Mouse (Mus musculus): ENCODE results near the gene Lat. TPM values are rescaled to one million over a fixed set of nuclear protein-coding genes. Genes with fewer than 3 reads are reported as not detected.
A peak's percentile ranks its signal among the peaks of the same experiment; 100 is the strongest.
"Not testable (repeated sequence)": the region's sequence is repeated elsewhere in the genome, so short reads cannot be mapped to it uniquely, and the experiment has no call there.

Gene Lat
- polyA plus RNA-seq (2011; ENCODE audit: insufficient read depth, insufficient read length, low replicate concordance, missing spikeins) = 55.3 and 74.0 TPM in 2 replicates

DNA sequence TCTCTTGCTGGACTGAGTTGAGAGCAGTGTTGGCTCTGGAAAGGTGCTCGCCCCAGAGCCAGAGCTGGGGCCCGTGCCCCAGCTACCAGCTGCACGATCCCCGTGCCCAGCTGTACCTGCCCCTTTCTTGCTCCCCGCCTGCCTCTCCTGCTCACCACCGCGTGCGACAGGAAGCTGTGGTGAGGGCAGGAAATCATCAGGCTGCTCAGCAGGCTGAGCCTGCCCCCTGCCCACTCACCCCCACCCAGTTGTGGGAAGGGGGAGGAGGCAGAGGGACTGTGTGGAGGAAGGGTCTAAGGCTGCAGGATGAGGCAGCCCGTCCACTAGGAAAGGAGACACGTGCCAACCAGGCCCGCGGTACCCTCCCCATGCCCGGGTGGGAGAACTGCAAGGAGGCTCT is at the start of gene Lat:
TSS of gene Lat (minus strand) at position 178 of the 400 bp plus-strand sequence.
- 4% methylated on average over 13 of the region's 13 CpGs for WGBS
- no peak for TF ChIP-seq CTCF (IDR thresholded peaks at IDR 0.05; ENCODE audit: control insufficient read depth, insufficient read depth, low read length)
- TF ChIP-seq POLR2A (IDR thresholded peaks at IDR 0.05; ENCODE audit: borderline replicate concordance, control insufficient read depth, low read depth, low read length) = no peak
- Histone ChIP-seq H3K4me3 (replicated peaks; ENCODE audit: control insufficient read depth, low read depth, low read length) (peak within 1 kb of the TSS; percentile 6), H3K27ac (ENCODE audit: control insufficient read depth, insufficient read depth, low read depth, low read length, poor library complexity) (peak within 1 kb of the TSS; percentile 22), H3K4me1 (ENCODE audit: control insufficient read depth, insufficient read depth, low read length) (peaks cover 1% of the 10 kb centered on the region)

DNA sequence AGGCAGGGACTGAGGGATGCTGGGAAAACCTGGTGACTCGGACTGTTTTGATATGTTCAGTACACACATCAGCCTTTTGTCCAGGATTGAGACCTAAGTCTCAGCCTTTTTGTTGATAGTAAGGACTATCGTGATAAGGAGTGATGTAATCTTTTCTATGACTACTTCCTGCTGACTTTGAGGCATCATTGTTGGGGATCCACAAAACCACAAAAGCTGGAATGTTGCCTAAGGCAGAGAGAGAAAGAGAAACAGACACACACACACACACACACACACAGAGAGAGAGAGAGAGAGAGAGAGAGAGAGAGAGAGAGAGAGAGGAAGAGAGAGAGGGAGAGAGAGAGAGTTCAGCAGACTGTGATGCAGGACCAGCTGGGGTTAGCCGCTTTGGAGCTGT is 49.1 kb upstream of the Lat start:
- 24% methylated on average over 3 of the region's 3 CpGs for WGBS
- H3K4me1 ChIP-seq (ENCODE audit: control insufficient read depth, insufficient read depth, low read length) = peaks cover 3% of the 10 kb centered on the region
- no peak for TF ChIP-seq CTCF (IDR thresholded peaks at IDR 0.05; ENCODE audit: control insufficient read depth, insufficient read depth, low read length)
- no peak for TF ChIP-seq POLR2A (IDR thresholded peaks at IDR 0.05; ENCODE audit: borderline replicate concordance, control insufficient read depth, low read depth, low read length)
- H3K27ac ChIP-seq (ENCODE audit: control insufficient read depth, insufficient read depth, low read depth, low read length, poor library complexity) = peak overlapping the region; percentile 91; the same call in 1 of the 2 replicates
- H3K4me3 ChIP-seq (replicated peaks; ENCODE audit: control insufficient read depth, low read depth, low read length) = no peak overlapping the region

DNA sequence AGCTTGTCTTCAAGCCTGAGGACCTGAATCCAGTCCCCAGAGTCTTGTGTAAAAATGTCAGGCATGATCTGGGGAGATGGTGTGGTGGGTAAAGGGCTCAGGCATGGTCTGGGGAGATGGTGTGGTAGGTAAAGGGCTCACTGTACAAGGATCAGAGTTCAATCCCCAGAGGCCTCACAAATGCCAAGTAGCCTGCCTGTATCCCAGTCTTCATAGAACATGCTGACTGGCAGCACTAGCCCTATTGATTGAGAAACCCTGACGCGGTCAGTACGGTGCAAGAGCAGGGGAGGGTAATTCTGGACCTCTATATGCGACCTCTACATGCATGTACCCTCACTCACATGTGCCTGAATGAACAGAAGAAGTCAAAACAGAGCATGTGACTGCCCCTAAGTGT is 48.2 kb upstream of the Lat start:
- Histone ChIP-seq H3K27ac (ENCODE audit: control insufficient read depth, insufficient read depth, low read depth, low read length, poor library complexity) (peak overlapping the region; percentile 91), H3K4me3 (replicated peaks; ENCODE audit: control insufficient read depth, low read depth, low read length) (no peak overlapping the region), H3K4me1 (ENCODE audit: control insufficient read depth, insufficient read depth, low read length) (peaks cover 3% of the 10 kb centered on the region)
- no peak for TF ChIP-seq CTCF (IDR thresholded peaks at IDR 0.05; ENCODE audit: control insufficient read depth, insufficient read depth, low read length)
- TF ChIP-seq POLR2A (IDR thresholded peaks at IDR 0.05; ENCODE audit: borderline replicate concordance, control insufficient read depth, low read depth, low read length) = no peak
- WGBS = 73% methylated on average over 4 of the region's 4 CpGs

DNA sequence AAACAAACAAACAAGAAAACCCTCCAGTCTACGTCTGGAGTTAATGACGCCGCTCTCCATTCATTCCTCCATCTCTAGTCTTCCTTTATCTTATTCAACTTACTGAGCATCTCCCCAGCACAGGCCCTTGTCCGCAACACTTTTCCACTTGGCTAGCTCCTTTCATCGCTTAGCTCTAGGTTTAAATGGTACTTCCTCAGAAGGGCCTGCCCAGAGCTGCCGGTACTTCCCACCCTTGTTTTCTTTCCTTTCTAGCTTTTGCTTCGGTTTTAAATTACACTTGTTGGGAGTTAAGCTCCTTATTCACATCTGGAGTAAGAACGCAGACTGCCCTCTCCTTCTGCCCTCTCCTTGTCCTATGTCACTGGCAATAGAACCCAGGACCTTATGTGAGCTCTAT is 47.7 kb upstream of the Lat start:
- WGBS = 44% methylated on average over 8 of the region's 8 CpGs
- H3K4me3 ChIP-seq (replicated peaks; ENCODE audit: control insufficient read depth, low read depth, low read length) = no peak overlapping the region
- peak overlapping the region; percentile 91; the same call in 1 of the 2 replicates for H3K27ac ChIP-seq (ENCODE audit: control insufficient read depth, insufficient read depth, low read depth, low read length, poor library complexity)
- TF ChIP-seq CTCF (IDR thresholded peaks at IDR 0.05; ENCODE audit: control insufficient read depth, insufficient read depth, low read length) = no peak
- TF ChIP-seq POLR2A (IDR thresholded peaks at IDR 0.05; ENCODE audit: borderline replicate concordance, control insufficient read depth, low read depth, low read length) = no peak
- H3K4me1 ChIP-seq (ENCODE audit: control insufficient read depth, insufficient read depth, low read length) = peaks cover 3% of the 10 kb centered on the region

DNA sequence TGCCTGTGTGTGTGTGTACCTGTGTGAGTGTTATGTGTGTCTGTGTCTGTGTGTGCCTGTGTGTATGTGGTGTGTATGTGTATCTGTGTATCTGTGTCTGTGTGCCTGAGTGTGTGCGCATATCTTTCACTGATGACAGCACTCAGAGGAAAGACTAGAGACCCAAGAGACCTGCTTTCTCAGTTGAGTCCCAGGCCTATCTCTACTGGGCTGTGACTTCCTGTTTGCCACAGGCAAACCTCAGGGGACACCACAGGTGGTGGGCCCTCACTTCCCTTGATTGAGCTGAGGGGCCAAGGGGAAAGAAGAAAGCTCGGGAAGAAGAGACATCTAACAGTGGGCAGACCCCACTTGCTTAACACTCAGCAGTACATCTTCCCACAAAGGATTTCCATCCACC is 47.2 kb upstream of the Lat start:
- H3K4me3 ChIP-seq (replicated peaks; ENCODE audit: control insufficient read depth, low read depth, low read length) = no peak overlapping the region
- H3K27ac ChIP-seq (ENCODE audit: control insufficient read depth, insufficient read depth, low read depth, low read length, poor library complexity) = peak overlapping the region; percentile 91
- 27% methylated on average over 2 of the region's 2 CpGs for WGBS
- no peak for TF ChIP-seq CTCF (IDR thresholded peaks at IDR 0.05; ENCODE audit: control insufficient read depth, insufficient read depth, low read length)
- no peak for TF ChIP-seq POLR2A (IDR thresholded peaks at IDR 0.05; ENCODE audit: borderline replicate concordance, control insufficient read depth, low read depth, low read length)
- peaks cover 3% of the 10 kb centered on the region for H3K4me1 ChIP-seq (ENCODE audit: control insufficient read depth, insufficient read depth, low read length)

DNA sequence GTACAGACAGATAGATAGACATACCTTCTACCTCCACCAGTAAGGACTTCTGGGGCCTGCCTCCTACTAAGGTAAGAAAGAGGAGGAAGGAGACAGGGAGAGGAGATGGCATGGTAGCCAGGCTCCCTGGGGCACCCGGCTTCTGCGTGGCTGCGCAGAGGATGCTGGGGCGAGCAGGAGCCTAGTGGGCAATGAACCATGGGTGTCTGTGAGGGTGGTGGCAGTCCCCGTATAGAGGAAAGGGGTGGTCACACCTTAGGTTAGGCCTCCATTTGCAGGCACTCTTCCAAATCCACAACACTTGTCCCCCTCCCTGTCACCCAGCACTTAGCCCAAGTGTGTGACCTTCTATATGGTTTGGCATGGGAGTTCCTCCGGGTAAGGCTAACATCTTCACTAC is 45.4 kb upstream of the Lat start, which contains the start of gene Cd19:
TSS of gene Cd19 (minus strand) at position 165 of the 400 bp plus-strand sequence.
- H3K27ac ChIP-seq (ENCODE audit: control insufficient read depth, insufficient read depth, low read depth, low read length, poor library complexity) = peak within 1 kb of the TSS; percentile 56
- peak within 1 kb of the TSS; percentile 77 for H3K4me3 ChIP-seq (replicated peaks; ENCODE audit: control insufficient read depth, low read depth, low read length)
- TF ChIP-seq CTCF (IDR thresholded peaks at IDR 0.05; ENCODE audit: control insufficient read depth, insufficient read depth, low read length) (no peak), POLR2A (IDR thresholded peaks at IDR 0.05; ENCODE audit: borderline replicate concordance, control insufficient read depth, low read depth, low read length) (peak; percentile 70; the same call in 1 of the 2 replicates)
- peaks cover 3% of the 10 kb centered on the region for H3K4me1 ChIP-seq (ENCODE audit: control insufficient read depth, insufficient read depth, low read length)
- 78% methylated on average over 6 of the region's 6 CpGs for WGBS

DNA sequence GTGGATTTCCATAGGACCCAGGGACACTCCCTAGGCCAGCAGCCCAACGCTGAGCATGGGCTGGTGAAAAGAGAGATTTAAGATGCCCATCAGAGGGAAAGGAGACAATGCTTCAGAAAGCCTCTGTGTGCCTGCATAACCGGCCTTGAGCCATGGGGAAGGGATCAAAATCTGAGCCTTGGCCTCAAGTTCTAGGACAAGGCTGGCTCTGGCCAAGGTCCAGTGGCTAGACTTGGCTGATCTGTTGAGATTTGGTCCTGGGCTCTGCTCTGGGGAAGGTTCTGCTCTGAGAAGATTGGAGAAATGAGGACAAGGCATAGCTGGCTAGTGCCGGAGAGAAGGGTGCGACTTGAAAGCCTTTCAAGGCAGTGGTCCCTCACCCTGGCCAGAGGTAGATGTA is 41.7 kb upstream of the Lat start:
- Histone ChIP-seq H3K4me3 (replicated peaks; ENCODE audit: control insufficient read depth, low read depth, low read length) (no peak overlapping the region), H3K27ac (ENCODE audit: control insufficient read depth, insufficient read depth, low read depth, low read length, poor library complexity) (no peak overlapping the region), H3K4me1 (ENCODE audit: control insufficient read depth, insufficient read depth, low read length) (no peaks in the 10 kb centered on the region)
- WGBS = 88% methylated on average over 4 of the region's 4 CpGs
- TF ChIP-seq CTCF (IDR thresholded peaks at IDR 0.05; ENCODE audit: control insufficient read depth, insufficient read depth, low read length) = no peak
- TF ChIP-seq POLR2A (IDR thresholded peaks at IDR 0.05; ENCODE audit: borderline replicate concordance, control insufficient read depth, low read depth, low read length) = no peak

DNA sequence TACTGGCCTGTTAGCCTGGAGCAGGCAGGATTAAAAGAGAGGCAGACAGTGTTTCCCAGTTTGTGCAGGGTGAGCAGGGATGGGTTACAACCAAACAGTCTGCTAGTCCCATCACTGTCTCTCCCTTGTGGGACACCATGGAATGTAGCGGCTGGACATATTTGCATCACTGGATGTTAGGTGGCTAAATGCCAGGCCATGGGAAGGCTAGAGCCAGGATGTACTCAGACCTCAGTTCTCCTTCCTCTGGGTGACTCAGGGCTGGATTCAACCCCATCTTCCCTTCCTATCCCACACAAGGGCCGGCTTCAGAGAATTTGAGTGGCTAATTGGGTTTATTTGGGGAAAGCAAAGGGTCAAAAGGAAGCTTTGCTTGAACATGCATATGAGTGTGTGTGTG is 39.3 kb upstream of the Lat start:
- Histone ChIP-seq H3K27ac (ENCODE audit: control insufficient read depth, insufficient read depth, low read depth, low read length, poor library complexity) (no peak overlapping the region), H3K4me3 (replicated peaks; ENCODE audit: control insufficient read depth, low read depth, low read length) (no peak overlapping the region), H3K4me1 (ENCODE audit: control insufficient read depth, insufficient read depth, low read length) (no peaks in the 10 kb centered on the region)
- no peak for TF ChIP-seq CTCF (IDR thresholded peaks at IDR 0.05; ENCODE audit: control insufficient read depth, insufficient read depth, low read length)
- TF ChIP-seq POLR2A (IDR thresholded peaks at IDR 0.05; ENCODE audit: borderline replicate concordance, control insufficient read depth, low read depth, low read length) = no peak
- WGBS = 74% methylated on average over 2 of the region's 2 CpGs

DNA sequence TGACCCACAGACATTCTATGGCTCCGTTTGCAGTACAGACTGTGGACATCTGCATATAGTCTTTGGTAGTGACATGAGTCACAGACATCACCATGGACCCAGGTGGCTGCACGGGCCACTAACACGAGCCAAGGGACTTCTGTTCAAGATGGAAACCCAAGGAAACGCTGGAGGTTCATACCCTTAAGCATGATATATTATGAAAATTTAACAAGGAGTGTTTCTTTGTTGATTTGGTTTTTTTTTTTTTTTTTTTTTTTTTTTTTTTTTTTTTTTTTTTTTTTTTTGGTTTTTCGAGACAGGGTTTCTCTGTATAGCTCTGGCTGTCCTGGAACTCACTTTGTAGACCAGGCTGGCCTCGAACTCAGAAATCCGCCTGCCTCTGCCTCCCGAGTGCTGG is 33.1 kb upstream of the Lat start:
- WGBS = 73% methylated on average over 8 of the region's 8 CpGs
- H3K4me1 ChIP-seq (ENCODE audit: control insufficient read depth, insufficient read depth, low read length); H3K4me3 ChIP-seq (replicated peaks; ENCODE audit: control insufficient read depth, low read depth, low read length); H3K27ac ChIP-seq (ENCODE audit: control insufficient read depth, insufficient read depth, low read depth, low read length, poor library complexity): not testable (repeated sequence)

All from bone marrow, adult 2 months (tissue).